Mouse (Mus musculus): ENCODE data around the gene Jchain. TPM values are rescaled to one million over a fixed set of nuclear protein-coding genes. Genes with fewer than 3 reads are reported as not detected.
"Not testable (repeated sequence)": the region's sequence is repeated elsewhere in the genome, so short reads cannot be mapped to it uniquely, and the experiment has no call there.

Gene Jchain
- total and polyA plus RNA-seq, 2 experiments from 2014 or later: 0.58 to 0.82 TPM

- Histone ChIP-seq H3K4me2 (ENCODE audit: low read depth, low read length, poor library complexity, severe bottlenecking) (peak within 1 kb of the TSS; percentile 83), H3K27ac (ENCODE audit: low read depth, low read length) (peak within 1 kb of the TSS; percentile 82), H3K27me3 (ENCODE audit: insufficient read depth, low read length) (no peaks in the 10 kb centered on the region), H3K9me3 (ENCODE audit: low read length) (no peaks in the 10 kb centered on the region), H3K4me1 (ENCODE audit: insufficient read depth, low read length) (peaks cover 13% of the 10 kb centered on the region; the same call in 1 of the 2 replicates), H3K9ac (replicated peaks; ENCODE audit: low read length, poor library complexity, severe bottlenecking) (peak within 1 kb of the TSS; percentile 78), H3K4me3 (ENCODE audit: low read depth, low read length) (peak within 1 kb of the TSS; percentile 59), H3K36me3 (ENCODE audit: insufficient read depth, low read length) (no peaks in the 10 kb centered on the region)
- ATAC-seq (ENCODE audit: low FRiP score) (peak; percentile 96), DNase-seq (ENCODE audit: low spot score) (peak; percentile 99)
- TF ChIP-seq CTCF (IDR thresholded peaks at IDR 0.05): peak; percentile 89
- WGBS: under 1% methylated on average over 75 of the region's 76 CpGs
Measured at GRCm38 (mm10) chr5:88554086-88554886, 26.6 kb upstream of the Jchain start, which contains the start of gene Utp3. Gene Utp3, plus strand, starts transcription at chr5:88554462.

GRCm38 (mm10) chr5:88553271-88554085 is 25.8 kb upstream of the Jchain start:
- H3K4me1 ChIP-seq (ENCODE audit: insufficient read depth, low read length): peaks cover 13% of the 10 kb centered on the region; the same call in 1 of the 2 replicates
- peak; percentile 73 for ATAC-seq (ENCODE audit: low FRiP score)
- no peak for DNase-seq (ENCODE audit: low spot score)
- H3K27me3 ChIP-seq (ENCODE audit: insufficient read depth, low read length): no peaks in the 10 kb centered on the region
- WGBS: 7% methylated on average over 29 of the region's 29 CpGs
- TF ChIP-seq CTCF (IDR thresholded peaks at IDR 0.05): no peak
- peak overlapping the region; percentile 61 for H3K9ac ChIP-seq (replicated peaks; ENCODE audit: low read length, poor library complexity, severe bottlenecking)
- H3K27ac ChIP-seq (ENCODE audit: low read depth, low read length): peak overlapping the region; percentile 82
- H3K9me3 ChIP-seq (ENCODE audit: low read length): no peaks in the 10 kb centered on the region
- H3K4me2 ChIP-seq (ENCODE audit: low read depth, low read length, poor library complexity, severe bottlenecking): peak overlapping the region; percentile 62
- H3K36me3 ChIP-seq (ENCODE audit: insufficient read depth, low read length): no peaks in the 10 kb centered on the region
- peak overlapping the region; percentile 59 for H3K4me3 ChIP-seq (ENCODE audit: low read depth, low read length)

GRCm38 (mm10) chr5:88545536-88545935 is 17.8 kb upstream of the Jchain start:
- Histone ChIP-seq H3K9me3 (ENCODE audit: low read length) (no peaks in the 10 kb centered on the region), H3K9ac (replicated peaks; ENCODE audit: low read length, poor library complexity, severe bottlenecking) (no peak overlapping the region), H3K27me3 (ENCODE audit: insufficient read depth, low read length) (no peaks in the 10 kb centered on the region), H3K4me1 (ENCODE audit: insufficient read depth, low read length) (no peaks in the 10 kb centered on the region), H3K27ac (ENCODE audit: low read depth, low read length) (no peak overlapping the region), H3K36me3 (ENCODE audit: insufficient read depth, low read length) (no peaks in the 10 kb centered on the region), H3K4me2 (ENCODE audit: low read depth, low read length, poor library complexity, severe bottlenecking) (no peak overlapping the region), H3K4me3 (ENCODE audit: low read depth, low read length) (no peak overlapping the region)
- no peak for ATAC-seq (ENCODE audit: low FRiP score)
- 90% methylated on average over 7 of the region's 7 CpGs for WGBS
- TF ChIP-seq CTCF (IDR thresholded peaks at IDR 0.05): no peak
- no peak for DNase-seq (ENCODE audit: low spot score)

GRCm38 (mm10) chr5:88544411-88544810 is 16.7 kb upstream of the Jchain start:
- not testable (repeated sequence) for H3K36me3 ChIP-seq (ENCODE audit: insufficient read depth, low read length); H3K27ac ChIP-seq (ENCODE audit: low read depth, low read length); DNase-seq (ENCODE audit: low spot score); ATAC-seq (ENCODE audit: low FRiP score); H3K9me3 ChIP-seq (ENCODE audit: low read length); H3K9ac ChIP-seq (replicated peaks; ENCODE audit: low read length, poor library complexity, severe bottlenecking); H3K4me1 ChIP-seq (ENCODE audit: insufficient read depth, low read length); H3K4me3 ChIP-seq (ENCODE audit: low read depth, low read length); H3K4me2 ChIP-seq (ENCODE audit: low read depth, low read length, poor library complexity, severe bottlenecking); H3K27me3 ChIP-seq (ENCODE audit: insufficient read depth, low read length)
- WGBS: 81% methylated on average over 1 of the region's 1 CpGs

- DNase-seq (ENCODE audit: low spot score): peak; percentile 62
- Histone ChIP-seq H3K36me3 (ENCODE audit: insufficient read depth, low read length) (no peaks in the 10 kb centered on the region), H3K4me2 (ENCODE audit: low read depth, low read length, poor library complexity, severe bottlenecking) (no peak overlapping the region), H3K9ac (replicated peaks; ENCODE audit: low read length, poor library complexity, severe bottlenecking) (no peak overlapping the region), H3K27ac (ENCODE audit: low read depth, low read length) (no peak overlapping the region), H3K4me3 (ENCODE audit: low read depth, low read length) (no peak overlapping the region), H3K27me3 (ENCODE audit: insufficient read depth, low read length) (no peaks in the 10 kb centered on the region), H3K4me1 (ENCODE audit: insufficient read depth, low read length) (no peaks in the 10 kb centered on the region), H3K9me3 (ENCODE audit: low read length) (no peaks in the 10 kb centered on the region)
- WGBS: 61% methylated on average over 5 of the region's 5 CpGs
- 0 out of 2 replicates have a peak, but pooled peaks have one; percentile 49 for ATAC-seq (ENCODE audit: low FRiP score)
- peak; percentile 75 for TF ChIP-seq CTCF (IDR thresholded peaks at IDR 0.05)
Measured at GRCm38 (mm10) chr5:88542651-88543282, 15.1 kb upstream of the Jchain start.

All from midbrain, postnatal 0 days (tissue).